Mouse (Mus musculus): ENCODE measurements at regions not wholly inside any gene's neighbourhood (a gene's known extent, or its start where the extent isn't known, plus 50 kb on each side); places are given as distances from the start of the nearest gene placed in this dataset.

DNA sequence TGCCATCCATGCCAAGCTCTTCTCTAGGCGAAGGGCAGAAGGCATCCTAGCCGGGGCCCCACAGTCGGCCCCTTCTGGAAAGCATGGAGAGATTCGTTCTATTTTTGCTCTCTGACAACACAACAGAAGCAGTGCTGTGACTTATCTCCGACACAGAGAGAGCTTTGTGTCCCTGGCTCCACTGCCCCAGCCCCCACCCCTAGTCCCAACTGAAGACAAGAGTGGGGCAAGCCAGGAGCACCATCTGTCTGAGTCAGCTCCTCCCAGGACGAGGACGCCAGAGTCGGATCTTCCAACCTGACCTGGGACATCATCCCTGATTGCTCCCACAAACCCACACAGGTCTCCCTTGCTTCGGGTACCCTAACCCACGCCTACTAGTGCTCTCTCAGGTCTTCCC is 71.9 kb upstream of the Otos start:
- no peak for TF ChIP-seq CTCF (IDR thresholded peaks at IDR 0.05; ENCODE audit: borderline replicate concordance, control insufficient read depth, extremely low read depth, insufficient read depth, low read length, poor library complexity)
- TF ChIP-seq POLR2A (IDR thresholded peaks at IDR 0.05; ENCODE audit: control insufficient read depth, extremely low read depth, insufficient read depth, low read length, poor library complexity), result no peak

Data from thymus, adult 2 months (tissue).